Mouse (Mus musculus) left cerebral cortex, adult 2 months (tissue): ENCODE results near the gene Fbxo47. TPM values are rescaled to one million over a fixed set of nuclear protein-coding genes. Genes with fewer than 3 reads are reported as not detected.
A peak's percentile ranks its signal among the peaks of the same experiment; 100 is the strongest.

Source experiments
- DNase-seq, 2 experiments: peaks; one replicate each; pipeline ENCODE4 v3.0.0; 2021 to 2022; ENCODE audit warnings: low spot score in 2 of 2, mixed read lengths in 1 of 2; ENCODE audit errors: extremely low spot score in 1 of 2
- H3K27ac ChIP-seq: fragments of 200-600 bp; 2 replicates; pipeline ENCODE4 v1.8.1; 2022
- H3K4me3 ChIP-seq: fragments of 200-600 bp; 2 replicates; pipeline ENCODE4 v1.8.1; 2022
- CTCF ChIP-seq: fragments of 200-600 bp; IDR thresholded peaks from 2 replicates; pipeline ENCODE4 v1.8.1; 2022; ENCODE audit warnings: antibody characterized with exemption, mild to moderate bottlenecking, moderate library complexity
- intact Hi-C: fragments of 180-260 bp; cut with DNase I; formaldehyde crosslinking; loops from one replicate; pipeline ENCODE4 v1.15.1; 2025
- total RNA-seq, 2 experiments: library from RNA; stranded (reverse); gene quantifications; 2 replicates each; pipeline ENCODE4 v1.2.3; 2021

Gene Fbxo47
- total RNA-seq, 2 experiments from 2014 or later = 2.8 to 2.9 TPM

DNA sequence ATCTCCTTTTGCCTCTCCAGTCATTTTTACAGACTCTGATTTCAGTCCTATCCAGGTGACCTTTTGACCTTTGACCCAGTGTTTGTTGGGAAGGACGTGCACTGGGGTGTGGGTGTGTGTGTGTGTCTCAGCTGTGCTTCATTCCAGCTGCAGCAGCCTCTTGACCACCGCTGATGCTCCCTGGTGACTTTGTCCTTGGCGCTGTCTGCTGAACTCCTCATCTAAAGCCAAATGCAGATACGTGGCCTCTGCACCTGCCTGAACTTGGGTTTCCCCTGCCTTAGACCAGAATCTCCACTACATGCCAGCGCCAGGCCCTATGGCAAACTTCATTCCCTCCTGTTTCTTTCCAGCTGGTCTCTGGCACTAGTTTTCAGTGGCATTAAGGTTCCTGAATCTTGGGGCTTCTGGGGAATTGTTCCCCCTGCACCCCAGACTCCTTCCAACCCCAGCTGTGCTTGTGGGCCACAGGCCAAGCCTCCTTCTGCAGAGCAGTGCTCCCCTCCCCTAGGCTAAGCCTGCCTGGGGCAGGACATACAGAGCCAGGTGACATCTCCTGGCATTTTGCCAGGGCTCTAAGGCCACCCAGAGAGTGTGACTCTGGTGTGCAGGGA is 75.2 kb downstream of the Fbxo47 start:
- H3K4me3 ChIP-seq = no peak overlapping the region
- TF ChIP-seq CTCF = no peak
- DNase-seq = no peak
- intact Hi-C loops = no loop called here
- peak overlapping the region; percentile 63 for H3K27ac ChIP-seq

DNA sequence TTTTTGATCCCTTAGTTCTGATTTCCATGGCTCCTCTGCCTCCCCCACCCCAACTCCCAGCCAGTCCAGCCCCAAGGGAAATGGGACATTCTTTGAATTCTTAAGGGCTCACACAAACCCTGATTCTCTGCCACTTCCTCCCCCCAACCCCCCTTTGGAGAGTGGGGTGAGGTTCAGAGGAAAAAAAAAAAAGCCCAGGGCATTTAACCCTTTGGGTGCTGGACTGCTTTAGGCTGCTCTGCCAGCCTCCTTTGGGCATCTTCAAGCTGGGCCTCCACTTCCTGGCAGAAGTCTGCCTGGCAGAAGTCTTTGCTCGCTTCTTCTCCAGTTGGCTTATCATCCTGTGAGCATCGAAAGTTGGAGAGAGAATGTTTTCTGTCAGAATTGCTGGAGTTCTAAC is 75.9 kb downstream of the Fbxo47 start:
- H3K27ac ChIP-seq = peak overlapping the region; percentile 44
- no peak overlapping the region for H3K4me3 ChIP-seq
- no peak for DNase-seq
- TF ChIP-seq CTCF = no peak
- intact Hi-C loops = no loop called here

- peak overlapping the region; percentile 44; the same call in 1 of the 2 replicates for H3K27ac ChIP-seq
- intact Hi-C loops = no loop called here
These were observed 76.3 kb downstream of the Fbxo47 start for GRCm38 (mm10) chr11:97807626-97808025.

DNA sequence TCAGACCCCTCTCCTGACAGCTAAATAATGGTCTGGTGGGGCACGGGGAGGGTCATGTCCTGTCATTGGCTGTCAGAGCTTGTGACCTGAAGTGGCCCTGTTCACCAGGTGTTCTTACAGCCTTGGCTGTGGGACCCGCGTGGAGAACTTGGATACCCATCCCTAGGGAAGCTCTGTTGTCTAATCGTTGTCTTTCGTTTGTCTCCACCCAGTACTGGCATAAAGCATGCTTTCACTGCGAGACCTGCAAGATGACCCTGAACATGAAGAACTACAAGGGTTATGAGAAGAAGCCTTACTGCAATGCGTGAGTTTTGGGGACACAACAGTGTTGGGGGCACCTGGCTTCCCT is 77.4 kb downstream of the Fbxo47 start:
- intact Hi-C loops = no loop called here
- no peak for TF ChIP-seq CTCF
- no peak overlapping the region for H3K4me3 ChIP-seq
- peak overlapping the region; percentile 72 for H3K27ac ChIP-seq
- DNase-seq = no peak

More at GRCm38 (mm10) chr11:97807626-97808025, 76.3 kb downstream of the Fbxo47 start:
- DNase-seq = no peak
- no peak overlapping the region for H3K4me3 ChIP-seq
- TF ChIP-seq CTCF = no peak

- Histone ChIP-seq H3K4me3 (peak overlapping the region; percentile 19), H3K27ac (peak overlapping the region; percentile 72)
- intact Hi-C loops = no loop called here
- DNase-seq = no peak
- no peak for TF ChIP-seq CTCF
These were observed 78.0 kb downstream of the Fbxo47 start for GRCm38 (mm10) chr11:97805662-97806612.

DNA sequence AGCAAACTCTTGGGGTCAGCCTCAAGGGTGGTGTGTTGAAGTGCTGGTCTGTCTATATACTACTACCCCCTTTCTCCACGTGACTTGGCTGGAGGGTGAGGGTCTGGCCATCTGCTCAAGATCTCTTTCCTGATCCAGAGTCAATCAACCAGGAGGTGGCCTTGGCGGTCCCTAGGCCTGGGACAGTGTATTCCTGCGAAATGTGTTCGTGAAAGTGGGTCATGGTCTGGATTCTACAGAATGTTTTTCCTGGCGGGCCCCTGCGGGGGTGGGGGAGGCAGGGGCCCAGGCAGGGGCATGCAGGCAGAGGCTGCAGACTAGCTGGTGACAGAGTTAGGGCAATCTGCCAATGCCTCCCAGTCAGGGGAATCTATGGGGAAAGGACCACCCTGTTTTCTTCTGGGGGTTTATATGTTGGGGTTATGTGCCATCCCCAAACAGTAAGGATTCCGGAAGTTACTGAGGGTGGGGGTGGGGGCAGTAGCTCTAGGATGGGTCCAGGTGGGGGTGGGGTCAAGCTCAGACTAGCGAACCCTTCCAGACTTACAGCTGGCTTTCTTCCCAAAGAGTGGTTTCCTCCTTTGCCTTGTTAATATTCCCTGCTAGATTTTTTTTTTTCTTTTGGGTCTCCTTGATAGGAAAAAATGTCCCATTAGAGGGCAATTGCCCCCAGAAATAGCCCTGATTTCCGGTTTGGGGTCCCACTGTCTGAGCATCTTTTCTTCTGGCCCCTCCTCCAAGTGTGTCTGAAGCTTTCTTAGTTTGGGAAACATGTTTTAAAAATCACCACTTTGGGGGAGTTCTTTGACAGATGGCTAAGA is 78.9 kb downstream of the Fbxo47 start:
- Histone ChIP-seq H3K27ac (peak overlapping the region; percentile 72; the same call in 1 of the 2 replicates), H3K4me3 (no peak overlapping the region)
- intact Hi-C loops = no loop called here
- no peak for TF ChIP-seq CTCF
- no peak for DNase-seq

DNA sequence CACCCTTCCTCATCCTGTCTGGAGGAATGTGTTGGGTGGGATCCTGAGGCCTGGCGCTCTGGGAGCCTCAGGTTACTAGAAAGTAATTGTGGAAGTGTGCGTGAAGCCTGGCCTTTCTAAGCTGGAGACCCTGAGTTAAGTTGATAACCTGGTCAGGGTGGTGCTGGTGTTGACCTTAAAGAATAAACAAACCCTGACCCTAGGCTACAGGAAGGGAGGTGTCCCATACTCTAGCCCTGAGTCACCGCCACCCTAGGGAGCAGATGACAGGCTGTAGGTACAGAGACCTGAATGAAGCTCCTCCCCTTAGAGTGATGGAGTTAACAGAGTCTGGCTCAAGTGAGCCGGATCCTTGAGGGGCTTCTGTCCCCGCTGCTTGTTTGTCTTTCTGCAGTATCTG is 80.1 kb downstream of the Fbxo47 start:
- intact Hi-C loops = no loop called here
- no peak for TF ChIP-seq CTCF
- DNase-seq = no peak
- H3K27ac ChIP-seq = peak overlapping the region; percentile 4; the same call in 1 of the 2 replicates
- no peak overlapping the region for H3K4me3 ChIP-seq

Other genes with a start within 250 kb of the Fbxo47 start
- gene Mllt6, start 220.7 kb downstream of the Fbxo47 start, total RNA-seq = 100 to 1,000 TPM; 143 to 147 TPM
- gene Cisd3, start 198.3 kb downstream of the Fbxo47 start, total RNA-seq = 10 to 100 TPM; 47.7 to 57.6 TPM
- 10 to 100 TPM; 36.2 to 39.6 TPM for gene Pcgf2, start 183.7 kb downstream of the Fbxo47 start, total RNA-seq
- gene Psmb3, start 180.8 kb downstream of the Fbxo47 start, total RNA-seq = 100 to 1,000 TPM; 113 to 123 TPM
- gene Pip4k2b, start 139.4 kb downstream of the Fbxo47 start, total RNA-seq = 100 to 1,000 TPM; 114 to 117 TPM
- 10 to 100 TPM; 19.5 to 21.3 TPM for gene Cwc25, start 117.6 kb downstream of the Fbxo47 start, total RNA-seq
- 1 to 10 TPM in 1 of 2 experiments, not detected in 1; 1.0 TPM for gene 1700001P01Rik, start 108.2 kb downstream of the Fbxo47 start, total RNA-seq
- gene Rpl23, start 101.7 kb downstream of the Fbxo47 start, total RNA-seq = 100 to 1,000 TPM; 326 to 327 TPM
- gene Lasp1, start 85.2 kb downstream of the Fbxo47 start, total RNA-seq = 100 to 1,000 TPM; 174 to 191 TPM
- gene B230217C12Rik, start 43.4 kb downstream of the Fbxo47 start, total RNA-seq = 10 to 100 TPM; 77.6 to 78.9 TPM
- 10 to 100 TPM; 35.2 to 37.1 TPM for gene Plxdc1, start 102.3 kb upstream of the Fbxo47 start, total RNA-seq
- gene Arl5c, start 112.0 kb upstream of the Fbxo47 start, total RNA-seq = 1 to 10 TPM; 1.2 TPM
- gene Cacnb1, start 138.9 kb upstream of the Fbxo47 start, total RNA-seq = 100 to 1,000 TPM; 150 to 170 TPM
- 100 to 1,000 TPM; 560 to 591 TPM for gene Rpl19, start 142.6 kb upstream of the Fbxo47 start, total RNA-seq
- gene Stac2, start 169.3 kb upstream of the Fbxo47 start, total RNA-seq = 10 to 100 TPM; 97.3 to 99.9 TPM